Mouse (Mus musculus) pancreas, adult 10 weeks (tissue): Measurements from ENCODE around the gene Slc5a4b. TPM values are rescaled to one million over a fixed set of nuclear protein-coding genes. Genes with fewer than 3 reads are reported as not detected.

Experiments used
- polyA plus RNA-seq: library from polyadenylated mRNA; stranded (reverse); fragments of 350-450 nt; fragmentation: Illumina TruSeq; extraction: RNeasy Lipid Tissue Mini Kit (QIAGEN cat#74804); gene quantifications from one replicate; pipeline ENCODE4 v1.2.3, GENCODE M21; 2015; ENCODE audit warnings: low read depth, low replicate concordance; ENCODE audit not compliant: insufficient read depth

Slc5a4b gene
- not detected for polyA plus RNA-seq

DNA sequence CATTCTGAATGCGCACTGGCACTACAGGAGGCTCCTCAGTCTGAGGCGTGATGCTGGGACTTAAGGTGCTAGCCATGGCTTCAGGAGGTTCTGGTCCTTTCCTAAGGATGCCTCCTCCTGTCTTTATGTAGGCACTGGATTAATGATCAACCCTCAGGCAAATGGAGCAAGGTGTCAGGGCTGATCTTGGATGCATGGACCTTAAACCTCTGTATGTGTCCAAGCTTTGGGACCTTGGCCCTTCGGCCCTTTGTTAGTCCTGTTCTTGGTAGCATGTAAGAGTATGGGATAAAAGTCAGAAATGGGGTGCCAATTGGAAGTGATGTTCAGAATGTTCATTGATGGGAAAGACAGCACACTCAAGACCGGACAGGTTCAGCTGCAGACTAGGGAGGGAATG, at the start of gene Slc5a4b:
Gene Slc5a4b (minus strand): TSS at position 101 of the 400 bp plus-strand sequence.

DNA sequence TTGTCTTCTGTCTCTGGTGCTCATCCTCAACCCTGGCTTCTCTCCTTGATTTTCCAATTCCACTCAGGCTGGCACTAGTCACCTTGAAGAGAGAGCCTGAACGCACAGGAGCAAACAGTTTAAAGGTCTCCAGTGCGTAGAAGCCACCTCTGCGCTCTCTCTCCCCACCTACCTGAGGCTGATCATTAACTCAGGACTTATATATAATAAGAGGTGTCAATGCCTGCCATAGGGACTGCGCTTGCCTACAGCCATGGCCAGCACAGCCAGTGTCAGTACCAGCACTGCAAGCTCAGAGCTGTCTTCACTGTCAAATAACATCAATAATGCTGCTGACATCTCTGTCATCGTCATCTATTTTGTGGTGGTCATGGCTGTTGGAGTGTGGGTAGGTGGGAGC, 36.5 kb upstream of the Slc5a4b start, which contains the start of gene Slc5a4a:
Gene Slc5a4a (plus strand): TSS at position 174 of the 400 bp plus-strand sequence.

DNA sequence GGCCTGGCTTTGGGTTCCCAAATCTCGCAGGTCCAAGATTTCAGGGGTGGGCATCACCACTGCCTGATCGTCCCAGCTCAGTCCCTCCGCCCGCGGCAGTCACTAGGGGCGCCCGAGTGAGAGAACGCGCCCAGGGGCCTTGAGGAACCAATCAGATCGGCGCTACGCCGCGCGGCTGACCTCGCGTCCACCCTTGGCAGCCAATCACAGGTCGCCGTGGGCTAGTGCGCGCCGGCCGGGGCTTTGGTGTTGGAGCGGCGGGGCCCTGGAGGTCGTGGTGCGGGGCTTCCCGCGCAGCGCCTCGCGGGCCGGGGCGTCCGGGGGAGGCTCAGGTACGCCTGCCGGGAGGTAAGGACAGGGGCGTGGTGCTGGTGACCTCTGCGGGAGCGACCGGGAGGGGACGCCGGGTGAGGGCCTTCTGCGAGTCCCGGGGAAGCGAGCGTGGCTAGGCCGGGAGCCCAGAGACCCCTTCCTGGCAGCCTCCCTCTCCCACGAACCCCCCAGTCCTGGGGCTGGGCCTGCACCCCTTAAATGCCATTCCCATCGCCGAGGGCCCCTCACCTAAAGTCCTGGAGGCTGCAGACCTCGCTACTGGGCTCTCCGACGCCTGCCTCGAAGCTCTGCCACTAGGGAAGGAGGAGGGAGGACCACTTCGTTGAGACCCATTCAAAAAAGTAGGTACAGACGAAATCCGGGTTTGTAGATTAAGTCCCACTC, 78.2 kb downstream of the Slc5a4b start, which contains the start of gene Zfp280b:
Gene Zfp280b (plus strand): TSS at position 249 of the 717 bp plus-strand sequence.

Other genes with a start within 250 kb of the Slc5a4b start
- gene Derl3, start 217.5 kb downstream of the Slc5a4b start, polyA plus RNA-seq, result 253 TPM
- 11.9 TPM for gene Smarcb1, start 189.3 kb downstream of the Slc5a4b start, polyA plus RNA-seq
- 118 TPM for gene Chchd10, start 177.8 kb downstream of the Slc5a4b start, polyA plus RNA-seq
- gene Mmp11, start 174.5 kb downstream of the Slc5a4b start, polyA plus RNA-seq, result 1.2 TPM
- gene Gm867, start 170.3 kb downstream of the Slc5a4b start, polyA plus RNA-seq, result not detected
- 3.9 TPM for gene Vpreb3, start 167.9 kb downstream of the Slc5a4b start, polyA plus RNA-seq
- gene Gm5134, start 156.4 kb downstream of the Slc5a4b start, polyA plus RNA-seq, result not detected
- gene Zfp280b, start 78.3 kb downstream of the Slc5a4b start, polyA plus RNA-seq, result 2.3 TPM
- gene Slc5a4a, start 36.5 kb upstream of the Slc5a4b start, polyA plus RNA-seq, result not detected
- 4.6 TPM for gene Prmt2, start 126.9 kb upstream of the Slc5a4b start, polyA plus RNA-seq
- 0.94 TPM for gene S100b, start 142.9 kb upstream of the Slc5a4b start, polyA plus RNA-seq
- gene Dip2a, start 234.3 kb upstream of the Slc5a4b start, polyA plus RNA-seq, result 5.5 TPM